Mouse (Mus musculus) gastrocnemius, postnatal 10 days (tissue): ENCODE results near the gene Tnrc18. TPM values are rescaled to one million over a fixed set of nuclear protein-coding genes. Genes with fewer than 3 reads are reported as not detected.

Source experiments
- DNase-seq: peaks from one replicate; pipeline ENCODE4 v3.0.0; 2021; ENCODE audit warnings: mixed read lengths
- total RNA-seq, 2 experiments: library from RNA; stranded (reverse); gene quantifications; 2 replicates each; pipeline ENCODE4 v1.2.3; 2021

Tnrc18 gene
- total RNA-seq, 2 experiments from 2014 or later, result 44.8 to 64.7 TPM

GRCm38 (mm10) chr5:142719897-142720296 is 97.6 kb downstream of the Tnrc18 start:
- DNase-seq, result no peak

DNA sequence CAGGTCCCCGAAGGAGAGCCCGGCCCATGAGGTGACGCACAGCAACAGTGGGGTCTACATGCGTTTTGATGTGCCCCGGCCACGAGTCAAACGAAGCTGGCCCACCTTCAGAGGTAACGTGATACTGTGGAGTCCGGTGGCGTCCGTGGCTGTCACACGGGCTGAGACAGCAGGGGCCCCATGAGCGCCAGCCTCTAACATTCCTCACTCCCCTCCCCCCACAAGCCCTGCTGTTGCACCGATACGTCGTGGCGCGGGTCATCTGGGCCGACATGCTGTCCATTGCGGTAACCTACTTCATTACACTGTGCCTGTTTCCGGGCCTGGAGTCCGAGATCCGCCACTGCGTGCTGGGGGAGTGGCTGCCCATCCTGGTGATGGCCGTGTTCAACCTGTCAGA is 99.0 kb downstream of the Tnrc18 start:
- no peak for DNase-seq

GRCm38 (mm10) chr5:142718037-142718436 is 99.4 kb downstream of the Tnrc18 start:
- DNase-seq, result peak; percentile 92

- no peak for DNase-seq
Observed at GRCm38 (mm10) chr5:142716056-142716455, 101.4 kb downstream of the Tnrc18 start.

- no peak for DNase-seq
Observed at GRCm38 (mm10) chr5:142715059-142715458, 102.4 kb downstream of the Tnrc18 start.

DNA sequence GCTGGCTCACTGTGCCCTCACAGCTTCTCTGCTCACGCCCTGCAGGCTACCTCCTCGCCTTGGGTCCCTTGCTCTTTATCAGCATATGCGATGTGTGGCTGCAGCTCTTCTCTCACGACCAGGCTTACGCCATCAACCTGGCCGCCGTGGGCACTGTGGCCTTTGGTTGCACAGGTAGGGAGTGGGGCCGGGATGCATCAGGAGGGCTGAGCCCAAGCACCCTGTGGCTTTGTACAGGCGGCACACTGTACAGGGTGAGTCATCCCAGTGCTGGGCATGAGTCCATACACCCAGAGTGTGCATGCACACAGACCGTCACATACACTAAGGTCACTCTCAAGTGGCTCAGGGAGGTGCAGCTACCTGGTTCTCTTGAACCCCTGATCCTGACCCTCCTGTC is 103.5 kb downstream of the Tnrc18 start:
- no peak for DNase-seq

GRCm38 (mm10) chr5:142712373-142712772 is 105.1 kb downstream of the Tnrc18 start:
- DNase-seq, result no peak

- no peak for DNase-seq
Observed at GRCm38 (mm10) chr5:142709436-142709835, 108.0 kb downstream of the Tnrc18 start.

- no peak for DNase-seq
Observed at GRCm38 (mm10) chr5:142707709-142708108, 109.8 kb downstream of the Tnrc18 start.

- no peak for DNase-seq
Observed at GRCm38 (mm10) chr5:142703569-142703968, 113.9 kb downstream of the Tnrc18 start.

DNA sequence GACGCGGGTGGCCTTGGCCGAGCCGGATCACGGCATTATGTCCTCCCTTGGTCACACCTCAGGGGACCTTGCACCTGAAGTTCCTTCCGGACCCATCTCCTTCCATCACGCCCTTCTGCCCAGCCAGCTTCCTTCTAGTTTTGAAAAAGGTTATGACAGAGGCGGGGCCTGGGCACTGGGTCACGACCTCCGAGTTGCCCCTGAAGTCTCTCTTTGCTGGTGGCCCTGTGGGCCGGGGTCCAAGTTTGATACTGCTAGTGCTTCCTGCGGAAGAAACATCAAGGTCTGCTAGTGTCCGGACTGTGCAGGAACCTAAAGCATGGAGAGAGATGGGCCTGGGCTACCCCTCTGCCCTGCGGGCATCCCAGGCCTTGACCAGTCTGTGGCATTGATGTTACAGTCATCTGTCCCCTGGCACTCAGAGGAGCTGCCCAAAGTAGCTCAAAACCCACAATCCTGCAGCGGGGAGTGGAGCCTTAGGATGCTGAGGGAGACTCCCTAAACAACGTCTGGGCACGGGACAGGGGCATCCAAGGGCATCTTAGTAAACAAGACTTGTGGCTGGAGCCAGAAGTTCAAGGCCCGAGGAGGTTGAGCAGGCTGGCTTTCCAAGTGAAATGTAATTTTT is 114.8 kb downstream of the Tnrc18 start:
- DNase-seq, result no peak

GRCm38 (mm10) chr5:142701651-142702510 is 115.6 kb downstream of the Tnrc18 start:
- peak; percentile 52 for DNase-seq

DNA sequence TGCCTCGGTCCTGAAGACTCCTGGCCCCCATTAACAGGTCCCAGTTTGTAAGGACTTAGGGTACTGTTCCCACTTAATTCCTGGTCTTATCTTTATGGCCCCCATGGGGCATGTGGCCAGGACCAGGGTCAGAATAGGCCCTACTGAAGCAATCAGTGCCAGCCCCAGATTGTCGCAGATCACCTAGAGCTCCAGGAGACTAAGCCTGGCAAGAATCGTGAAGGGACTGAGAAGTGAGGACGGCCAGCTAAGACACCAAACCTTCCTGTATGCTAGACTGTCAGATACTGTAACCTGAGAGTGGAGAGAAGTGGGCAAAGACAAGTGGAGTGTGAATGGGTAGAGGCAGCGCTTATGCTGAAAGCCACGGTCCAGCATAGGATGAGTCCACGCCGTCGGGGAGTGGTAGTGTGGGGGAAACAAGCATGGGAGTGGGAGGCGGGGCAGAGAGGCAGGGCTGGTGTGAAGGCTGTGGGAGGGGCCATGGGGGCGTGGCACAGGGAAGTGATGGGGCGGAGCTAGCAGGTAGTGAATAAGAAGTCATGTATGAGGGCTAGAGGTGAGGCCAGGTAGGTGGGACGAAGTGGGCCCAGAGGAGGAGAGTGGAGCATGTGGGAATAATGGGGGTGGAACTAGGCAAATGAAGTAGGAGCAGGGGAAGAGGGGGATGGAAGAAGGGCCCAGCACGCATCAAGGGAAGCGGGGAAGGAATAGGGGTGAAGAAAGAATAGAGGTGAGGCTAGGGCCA is 116.4 kb downstream of the Tnrc18 start:
- no peak for DNase-seq

DNA sequence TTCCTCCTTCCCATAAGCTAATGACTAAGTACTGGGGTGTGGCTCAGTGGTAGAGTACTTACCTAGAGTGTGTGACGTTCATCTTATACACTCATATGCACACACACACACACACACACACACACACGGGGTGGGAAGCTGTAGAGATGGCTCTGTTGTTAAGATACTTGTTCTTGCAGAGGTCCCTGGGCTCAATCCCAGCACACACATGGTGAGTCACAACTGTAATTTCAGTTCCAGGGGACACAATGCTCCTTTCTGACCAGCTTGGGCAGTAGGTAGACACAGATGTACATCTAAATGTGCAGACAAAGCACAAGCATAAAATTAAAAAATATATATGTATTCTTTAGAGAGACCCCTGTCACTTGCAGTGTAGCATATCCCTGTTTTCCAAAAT is 119.7 kb downstream of the Tnrc18 start:
- no peak for DNase-seq

DNA sequence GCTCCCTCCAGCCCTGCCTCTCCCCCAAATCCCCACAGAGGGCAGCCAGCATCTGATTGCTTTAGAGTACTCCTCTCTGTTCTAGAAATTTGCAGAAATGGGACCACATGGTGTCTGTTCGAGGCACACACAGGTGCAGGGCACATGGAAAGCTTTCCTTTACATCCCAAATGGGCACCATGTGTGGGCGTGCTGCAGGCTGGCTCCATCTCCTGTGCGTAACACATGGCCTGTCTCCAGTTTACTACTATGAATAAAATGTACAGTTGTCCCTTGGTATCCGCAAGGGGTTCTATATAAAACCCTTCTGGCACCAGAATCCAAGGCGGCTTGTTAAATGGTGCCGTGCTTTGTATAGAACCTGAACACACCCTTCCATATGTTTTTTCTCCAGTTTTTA is 120.6 kb downstream of the Tnrc18 start:
- no peak for DNase-seq

GRCm38 (mm10) chr5:142696258-142696657 is 121.2 kb downstream of the Tnrc18 start:
- DNase-seq, result no peak

GRCm38 (mm10) chr5:142694627-142695340 is 122.7 kb downstream of the Tnrc18 start:
- peak; percentile 55 for DNase-seq

- no peak for DNase-seq
Observed at GRCm38 (mm10) chr5:142693738-142694430, 123.6 kb downstream of the Tnrc18 start.

GRCm38 (mm10) chr5:142692971-142693737 is 124.3 kb downstream of the Tnrc18 start:
- no peak for DNase-seq

DNA sequence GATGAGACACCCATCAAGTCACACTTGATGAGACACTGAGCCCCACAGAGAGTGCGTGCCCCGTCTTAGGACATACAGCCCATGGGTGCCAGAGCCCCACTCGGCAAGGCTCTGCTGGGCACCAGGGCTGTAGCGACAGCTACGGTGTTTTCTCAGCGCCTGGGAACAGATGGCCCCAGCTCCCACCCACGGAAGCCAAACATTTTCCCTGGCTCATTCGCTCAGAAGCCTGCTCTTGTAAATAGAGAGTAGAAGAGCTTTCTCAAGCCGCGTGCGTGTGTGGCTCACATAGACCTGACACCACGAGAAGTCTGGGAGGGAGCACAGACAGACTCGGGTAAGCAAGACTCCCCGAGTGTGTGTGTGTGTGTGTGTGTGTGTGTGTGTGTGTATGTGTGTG is 125.2 kb downstream of the Tnrc18 start, which contains the start of gene Slc29a4:
Gene Slc29a4, plus strand, starts transcription at position 265 of the 400 bp plus-strand sequence.
- no peak for DNase-seq

- DNase-seq, result no peak
Observed at GRCm38 (mm10) chr5:142690343-142690742, 127.1 kb downstream of the Tnrc18 start.
